17 mouse cellular contexts compared by ENCODE assay signal in genomic region chr9:70965999-70966994, GRCm38 (mm10). TPM values are rescaled to one million over a fixed set of nuclear protein-coding genes. Genes with fewer than 3 reads are reported as not detected.
A peak's percentile ranks its signal among the peaks of the same experiment; 100 is the strongest.
DNase-seq lines count a peak whose midpoint lies in the region; ATAC-seq and TF ChIP-seq lines count a peak whose summit lies in the region.
"Had no signal": no experiment of that assay in that cellular context is flagged by ENCODE, and none has a peak within 500 bp of the region (broad histone marks: within the 10 kb centered on the region; RNA-seq: fewer than 3 reads in every experiment).

No protein-coding gene starts in this region.

- H3K4me3 ChIP-seq in heart, embryonic 10.5 days: no peak overlapping the region
- H3K4me3 ChIP-seq in lung, postnatal 0 days (ENCODE audit: low read depth, low read length): no peak overlapping the region
- H3K4me3 ChIP-seq in forebrain, embryonic 13.5 days: no peak overlapping the region
- H3K4me3 ChIP-seq: forebrain, embryonic 15.5 days; hindbrain, embryonic 12.5 days; intestine, embryonic 15.5 days; limb, embryonic 15.5 days; lung, embryonic 15.5 days had no signal

- no peak for TF ChIP-seq EP300 in lung, postnatal 0 days (IDR thresholded peaks at IDR 0.05)

- H3K9ac ChIP-seq in lung, postnatal 0 days (replicated peaks; ENCODE audit: low read depth): no peak overlapping the region
- H3K9ac ChIP-seq in forebrain, embryonic 13.5 days: no peak overlapping the region
- H3K9ac ChIP-seq: forebrain, embryonic 15.5 days; hindbrain, embryonic 12.5 days; intestine, embryonic 15.5 days; limb, embryonic 15.5 days; lung, embryonic 15.5 days had no signal

- H3K4me1 ChIP-seq in heart, embryonic 10.5 days: 0 out of 2 replicates have a peak, but pooled peaks cover 3% of the 10 kb centered on the region
- no peaks in the 10 kb centered on the region for H3K4me1 ChIP-seq in lung, postnatal 0 days (ENCODE audit: insufficient read depth, low read depth, low read length)
- peaks cover 7% of the 10 kb centered on the region; the same call in 1 of the 2 replicates for H3K4me1 ChIP-seq in forebrain, embryonic 13.5 days
- H3K4me1 ChIP-seq: forebrain, embryonic 15.5 days; intestine, embryonic 15.5 days; limb, embryonic 15.5 days; lung, embryonic 15.5 days had no signal

- H3K27me3 ChIP-seq in heart, embryonic 10.5 days (ENCODE audit: insufficient read depth, poor library complexity, severe bottlenecking): no peaks in the 10 kb centered on the region
- no peaks in the 10 kb centered on the region for H3K27me3 ChIP-seq in lung, postnatal 0 days (replicated peaks; ENCODE audit: insufficient read depth, low read length)
- H3K27me3 ChIP-seq in forebrain, embryonic 13.5 days: no peaks in the 10 kb centered on the region
- H3K27me3 ChIP-seq: forebrain, embryonic 15.5 days; hindbrain, embryonic 12.5 days; intestine, embryonic 15.5 days; limb, embryonic 15.5 days; lung, embryonic 15.5 days had no signal

- 78% methylated on average over 17 of the region's 17 CpGs for WGBS in heart, embryonic 10.5 days
- WGBS in lung, postnatal 0 days: 76% methylated on average over 17 of the region's 17 CpGs
- WGBS in forebrain, embryonic 13.5 days: 83% methylated on average over 17 of the region's 17 CpGs

- no peaks in the 10 kb centered on the region for H3K9me3 ChIP-seq in heart, embryonic 10.5 days
- H3K9me3 ChIP-seq in lung, postnatal 0 days (ENCODE audit: low read length): no peaks in the 10 kb centered on the region
- H3K9me3 ChIP-seq in forebrain, embryonic 13.5 days (replicated peaks): no peaks in the 10 kb centered on the region
- H3K9me3 ChIP-seq: forebrain, embryonic 15.5 days; hindbrain, embryonic 12.5 days; intestine, embryonic 15.5 days; limb, embryonic 15.5 days; lung, embryonic 15.5 days had no signal

- ATAC-seq in lung, postnatal 0 days: no peak
- no peak for ATAC-seq in forebrain, embryonic 13.5 days
- ATAC-seq: forebrain, embryonic 15.5 days; intestine, embryonic 15.5 days had no signal

- peak; percentile 10 for DNase-seq in adrenal gland, adult 2 months
- no peak for DNase-seq in adrenal gland, postnatal 4 days (ENCODE audit: low spot score in 2 of 2)
- DNase-seq in heart, embryonic 10.5 days (ENCODE audit: low spot score): peak; percentile 36
- no peak for DNase-seq in heart, adult 9 months (ENCODE audit: low spot score in 2 of 2)
- DNase-seq in lung, postnatal 0 days (ENCODE audit: low spot score): no peak
- DNase-seq in lung, adult 18-20 months: no peak
- peak; percentile 47 for DNase-seq in induced T-regulatory cell, adult 2 months (ENCODE audit: low read depth)
- DNase-seq: cerebellum, postnatal 14 days; kidney, postnatal 10 days; midbrain, embryonic 14.5 days had no signal

- H3K4me2 ChIP-seq in lung, postnatal 0 days (replicated peaks; ENCODE audit: low read depth, low read length): no peak overlapping the region
- H3K4me2 ChIP-seq in forebrain, embryonic 13.5 days: no peak overlapping the region
- H3K4me2 ChIP-seq: forebrain, embryonic 15.5 days; hindbrain, embryonic 12.5 days; intestine, embryonic 15.5 days; limb, embryonic 15.5 days; lung, embryonic 15.5 days had no signal

- H3K27ac ChIP-seq in heart, embryonic 10.5 days: no peak overlapping the region
- H3K27ac ChIP-seq in lung, postnatal 0 days (ENCODE audit: low read length): no peak overlapping the region
- H3K27ac ChIP-seq in forebrain, embryonic 13.5 days: no peak overlapping the region
- H3K27ac ChIP-seq: forebrain, embryonic 15.5 days; hindbrain, embryonic 12.5 days; intestine, embryonic 15.5 days; limb, embryonic 15.5 days; lung, embryonic 15.5 days had no signal

- TF ChIP-seq CTCF in lung, postnatal 0 days (IDR thresholded peaks at IDR 0.05): peak; percentile 13; the same call in 1 of the 2 replicates

- H3K36me3 ChIP-seq in heart, embryonic 10.5 days: no peaks in the 10 kb centered on the region
- no peaks in the 10 kb centered on the region for H3K36me3 ChIP-seq in lung, postnatal 0 days (ENCODE audit: insufficient read depth, low read length)
- H3K36me3 ChIP-seq in forebrain, embryonic 13.5 days (ENCODE audit: poor library complexity, severe bottlenecking): no peaks in the 10 kb centered on the region
- H3K36me3 ChIP-seq: forebrain, embryonic 15.5 days; hindbrain, embryonic 12.5 days; intestine, embryonic 15.5 days; limb, embryonic 15.5 days; lung, embryonic 15.5 days had no signal

RNA-seq across cellular contexts. Expression of gene Lipc, which starts 14.3 kb away (rescaled TPM):
- under 1 TPM in 1 of 2 experiments, not detected in 1; 0.69 TPM for total RNA-seq in adrenal gland, adult 2 months (2021)
- polyA plus RNA-seq in adrenal gland, adult 2 months (2012; rRNA removed): 0.12 TPM in 1 of 2 replicates, not detected in the other
- total RNA-seq in adrenal gland, postnatal 4 days (2021): 10 to 100 TPM in 1 of 2 experiments, under 1 TPM in 1; 0.81 to 27.6 TPM
- polyA plus RNA-seq in heart, embryonic 10.5 days (2016; fragmentation: Nextera tagmentation; extraction: Ambion mirVana): 0.11 and 1.9 TPM in 2 replicates
- polyA plus RNA-seq in lung, postnatal 0 days (2015; fragmentation: Nextera tagmentation; extraction: Ambion mirVana): 0.21 and 0.31 TPM in 2 replicates
- 0.10 TPM in 1 of 2 replicates, not detected in the other for polyA plus RNA-seq in forebrain, embryonic 13.5 days (2015; fragmentation: Nextera tagmentation; extraction: Ambion mirVana)
- total RNA-seq: gastrocnemius, adult 18-20 months had no signal
- polyA plus RNA-seq: forebrain, embryonic 15.5 days; midbrain, embryonic 14.5 days had no signal

Comparison
In these comparisons a context has a peak if more than half of its experiments do, and no peak if none do; other contexts are left out.
1. DNase-seq: peak in adrenal gland, adult 2 months (single experiment), heart, embryonic 10.5 days (single experiment) and induced T-regulatory cell, adult 2 months (single experiment); none in adrenal gland, postnatal 4 days (0 of 2), heart, adult 9 months (0 of 2), lung, postnatal 0 days (single experiment) and lung, adult 18-20 months (0 of 2).